Mouse (Mus musculus) testis, postnatal 10 days (tissue): ENCODE measurements around the gene Ctnnal1.

ENCODE experiments used
- DNase-seq: peaks from one replicate; pipeline ENCODE4 v3.0.0; 2021; ENCODE audit warnings: low spot score

The Ctnnal1 gene

GRCm38 (mm10) chr4:56861551-56861950 lies 3.4 kb downstream of the Ctnnal1 start:
- no peak for DNase-seq

GRCm38 (mm10) chr4:56858733-56859132 lies 6.3 kb downstream of the Ctnnal1 start:
- no peak for DNase-seq

GRCm38 (mm10) chr4:56856371-56856949 lies 8.5 kb downstream of the Ctnnal1 start:
- DNase-seq, result no peak

GRCm38 (mm10) chr4:56855935-56856334 lies 9.1 kb downstream of the Ctnnal1 start:
- DNase-seq, result no peak

GRCm38 (mm10) chr4:56850724-56851123 lies 14.3 kb downstream of the Ctnnal1 start:
- no peak for DNase-seq

GRCm38 (mm10) chr4:56848044-56848443 lies 16.9 kb downstream of the Ctnnal1 start:
- no peak for DNase-seq

- DNase-seq, result no peak
These were observed 17.6 kb downstream of the Ctnnal1 start for GRCm38 (mm10) chr4:56847400-56847799.

- DNase-seq, result no peak
These were observed 19.0 kb downstream of the Ctnnal1 start for GRCm38 (mm10) chr4:56845896-56846533.

- no peak for DNase-seq
These were observed 20.1 kb downstream of the Ctnnal1 start for GRCm38 (mm10) chr4:56844911-56845310.

GRCm38 (mm10) chr4:56843963-56844362 lies 21.0 kb downstream of the Ctnnal1 start:
- DNase-seq, result no peak

GRCm38 (mm10) chr4:56842501-56842900 lies 22.5 kb downstream of the Ctnnal1 start:
- DNase-seq, result no peak

- DNase-seq, result no peak
These were observed 24.7 kb downstream of the Ctnnal1 start for GRCm38 (mm10) chr4:56840297-56840696.

- DNase-seq, result no peak
These were observed 27.3 kb downstream of the Ctnnal1 start for GRCm38 (mm10) chr4:56837661-56838060.

GRCm38 (mm10) chr4:56831998-56832397 lies 33.0 kb downstream of the Ctnnal1 start:
- no peak for DNase-seq

- no peak for DNase-seq
These were observed 33.9 kb downstream of the Ctnnal1 start for GRCm38 (mm10) chr4:56831013-56831609.

- DNase-seq, result peak; percentile 70
These were observed 35.5 kb downstream of the Ctnnal1 start for GRCm38 (mm10) chr4:56829511-56829921.

- no peak for DNase-seq
These were observed 36.1 kb downstream of the Ctnnal1 start for GRCm38 (mm10) chr4:56828932-56829331.

- no peak for DNase-seq
These were observed 40.8 kb downstream of the Ctnnal1 start for GRCm38 (mm10) chr4:56824231-56824630.

- DNase-seq, result no peak
These were observed 44.9 kb downstream of the Ctnnal1 start for GRCm38 (mm10) chr4:56820017-56820550.

GRCm38 (mm10) chr4:56815131-56815530 lies 49.9 kb downstream of the Ctnnal1 start:
- DNase-seq, result no peak

GRCm38 (mm10) chr4:56812096-56812495 lies 52.9 kb downstream of the Ctnnal1 start:
- no peak for DNase-seq

- no peak for DNase-seq
These were observed 53.3 kb downstream of the Ctnnal1 start for GRCm38 (mm10) chr4:56811642-56812041.

- no peak for DNase-seq
These were observed 55.9 kb downstream of the Ctnnal1 start for GRCm38 (mm10) chr4:56809050-56809449.
